Mouse (Mus musculus): ENCODE measurements around the gene Gm20807.
"Not testable (repeated sequence)": the region's sequence is repeated elsewhere in the genome, so short reads cannot be mapped to it uniquely, and the experiment has no call there.

The Gm20807 gene

GRCm38 (mm10) chrY:13042591-13042990 lies at the start of gene Gm20807:
Gene Gm20807 (plus strand): TSS chrY:13042891.
- DNase-seq (ENCODE audit: low read depth): not testable (repeated sequence)

Measured in 416B (cell line).